Mouse (Mus musculus): Measurements from ENCODE around the gene Vwa8.

DNA sequence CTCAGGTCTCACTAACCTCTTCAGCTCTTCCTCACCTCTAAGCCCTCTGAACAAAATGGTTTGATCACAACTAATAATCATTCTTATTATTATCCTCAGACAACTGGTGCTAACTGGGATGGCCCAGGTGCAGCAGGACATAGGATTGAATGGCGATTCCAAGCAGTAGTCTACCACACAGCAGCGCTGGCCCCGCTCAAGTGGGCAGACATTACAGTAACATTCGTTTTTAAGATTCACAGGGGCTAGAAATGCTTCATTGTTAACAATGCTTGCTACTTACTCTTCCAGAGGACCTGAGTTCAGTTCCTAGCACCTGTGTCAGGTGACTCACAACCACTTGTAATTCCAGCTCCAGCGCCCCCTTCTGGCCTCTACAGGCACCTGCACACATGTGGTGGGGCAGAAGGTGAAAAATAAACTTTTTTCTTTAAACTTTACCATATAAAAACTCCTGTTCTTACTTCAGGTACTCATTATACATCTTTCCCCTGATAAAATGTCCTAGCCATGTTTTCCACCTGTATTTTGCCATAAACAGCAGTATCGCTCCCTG, 290.3 kb downstream of the Vwa8 start:
- TF ChIP-seq CTCF (IDR thresholded peaks at IDR 0.05; ENCODE audit: extremely low read depth, insufficient read length, insufficient replicate concordance, low read depth, low read length) (no peak; the same call in 1 of the 2 replicates), POLR2A (IDR thresholded peaks at IDR 0.05; ENCODE audit: low read depth, low read length) (no peak)

Measured in small intestine, adult 2 months (tissue).